Mouse (Mus musculus): Measurements from ENCODE around the gene Nab2.

Nab2 gene

DNA sequence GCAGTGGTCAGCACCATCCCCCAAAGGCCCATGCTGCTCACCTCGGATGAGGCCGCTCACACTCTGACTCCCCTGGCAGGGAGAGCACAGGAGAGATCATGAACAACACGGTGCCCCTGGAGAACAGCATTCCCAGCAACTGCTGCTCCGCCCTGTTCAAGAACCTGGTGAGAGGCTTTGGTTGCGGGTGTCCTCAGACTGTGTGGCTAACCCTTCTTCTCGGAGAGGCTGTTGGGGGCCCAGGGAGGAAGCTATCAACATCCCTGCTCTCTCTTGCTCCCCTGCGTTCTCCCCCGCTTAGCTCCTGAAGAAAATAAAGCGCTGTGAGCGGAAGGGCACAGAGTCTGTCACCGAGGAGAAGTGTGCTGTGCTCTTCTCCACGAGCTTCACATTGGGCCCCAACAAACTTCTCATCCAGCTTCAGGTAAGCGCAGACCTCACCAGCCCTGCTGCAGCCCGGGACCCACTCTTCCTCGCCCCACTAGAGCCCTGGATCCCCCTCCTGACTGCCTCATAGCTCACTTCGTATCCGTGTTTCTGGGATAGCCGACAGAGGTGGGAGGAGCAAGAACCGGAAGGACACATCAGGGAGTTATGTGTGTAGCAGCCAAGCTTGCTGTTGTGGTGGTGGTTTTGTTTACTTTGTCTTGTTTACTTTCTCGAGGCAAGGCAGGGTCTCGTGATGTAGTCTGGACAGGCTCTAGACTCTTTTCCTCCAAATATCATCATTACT lies 15.3 kb downstream of the Nab2 start:
- no peak for ATAC-seq (ENCODE audit: insufficient number of reproducible peaks, low FRiP score, low TSS enrichment)

DNA sequence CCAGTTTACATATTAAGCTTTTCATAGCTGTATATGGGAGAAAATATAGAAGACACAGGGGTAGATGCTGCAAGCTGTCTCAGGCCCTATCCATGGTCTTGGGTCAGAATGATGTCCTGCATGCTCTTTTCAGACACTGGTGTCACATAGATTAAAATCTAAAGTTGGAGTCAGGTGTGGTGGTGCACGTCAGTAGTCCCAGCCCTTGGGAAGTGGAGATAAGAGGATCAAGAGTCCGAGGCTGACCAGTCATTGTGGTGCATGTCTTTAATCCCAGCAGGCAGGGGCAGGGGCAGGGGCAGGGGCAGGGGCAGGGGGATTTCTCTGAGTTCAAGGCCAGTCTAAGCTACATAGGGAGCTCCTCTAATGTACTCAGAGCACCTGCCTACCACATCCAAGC lies 22.6 kb downstream of the Nab2 start:
- no peak for ATAC-seq (ENCODE audit: insufficient number of reproducible peaks, low FRiP score, low TSS enrichment)

DNA sequence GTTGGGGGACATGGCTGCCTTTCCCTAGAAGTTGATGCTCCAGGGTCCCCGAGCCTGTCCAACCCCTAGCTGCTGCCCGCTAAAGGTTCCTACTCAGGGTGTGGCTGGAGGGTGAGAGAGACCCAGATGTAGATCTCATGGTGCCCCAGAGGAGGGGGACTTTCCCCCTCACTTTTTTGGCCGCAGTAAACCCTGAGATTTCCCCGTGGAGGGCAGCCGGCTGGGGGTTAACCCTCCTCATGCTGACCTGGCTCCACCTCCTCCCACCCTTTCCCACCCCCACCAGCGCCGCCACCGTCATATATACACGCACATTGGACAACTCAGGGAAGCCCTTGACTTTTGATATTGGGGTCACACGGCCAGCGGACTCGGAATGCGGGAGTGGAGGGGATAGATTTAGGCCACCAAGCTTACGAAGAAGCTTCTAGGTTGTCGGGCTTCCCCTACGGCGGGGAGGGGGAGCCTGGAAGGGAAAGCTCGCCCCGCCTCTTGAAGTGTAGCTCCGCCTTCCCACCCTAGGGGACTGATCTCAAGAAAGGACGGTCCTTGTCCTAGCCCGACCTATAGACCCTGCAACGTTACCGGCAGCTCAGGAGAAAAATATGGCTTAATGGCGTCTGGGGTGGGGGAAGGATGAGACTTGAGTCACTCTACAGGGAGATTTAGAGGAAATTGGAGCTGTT lies 24.7 kb downstream of the Nab2 start:
- ATAC-seq (ENCODE audit: insufficient number of reproducible peaks, low FRiP score, low TSS enrichment), result no peak

DNA sequence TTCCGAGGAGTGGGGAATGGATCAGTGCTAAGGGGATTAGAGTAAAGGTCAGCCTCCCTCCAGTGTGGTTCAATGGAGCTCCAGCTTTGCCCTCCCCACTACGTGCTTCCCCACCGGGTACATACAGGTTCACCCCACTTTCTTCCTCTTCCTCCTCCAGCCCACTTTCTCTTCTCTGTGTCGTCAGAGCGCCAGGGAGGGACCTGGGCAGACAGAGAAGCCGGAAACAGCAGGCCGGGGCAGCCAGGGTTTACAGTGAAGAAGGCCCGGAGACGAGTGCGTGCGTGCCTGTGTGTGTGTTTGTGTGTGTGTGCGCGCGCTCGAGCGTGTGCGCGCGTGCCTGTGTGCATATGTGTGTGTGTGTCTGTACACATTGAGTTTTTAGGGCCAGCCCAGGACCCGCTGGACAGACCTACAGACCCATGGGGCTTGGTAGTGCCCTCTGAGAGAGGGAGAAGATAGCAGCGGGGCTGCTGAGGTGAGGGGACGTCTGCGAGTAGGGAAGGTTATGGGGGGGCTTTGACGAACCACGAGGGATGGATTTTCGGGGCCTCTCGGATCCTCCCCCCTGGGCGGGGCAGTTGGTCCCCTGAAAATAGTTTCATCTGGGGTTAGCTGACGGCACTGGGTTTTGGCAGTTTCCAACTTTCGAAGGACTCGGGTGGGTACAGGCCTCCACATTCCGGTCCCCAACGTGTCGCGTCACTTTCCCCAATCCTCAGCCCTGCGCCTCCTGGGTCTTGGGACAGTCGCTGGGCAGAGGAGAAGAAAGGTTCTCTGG lies 25.4 kb downstream of the Nab2 start, which contains the start of gene Stat6:
Gene Stat6 (plus strand): TSS at position 215 of the 781 bp plus-strand sequence.
- peak; percentile 23; the same call in 1 of the 2 replicates for ATAC-seq (ENCODE audit: insufficient number of reproducible peaks, low FRiP score, low TSS enrichment)

DNA sequence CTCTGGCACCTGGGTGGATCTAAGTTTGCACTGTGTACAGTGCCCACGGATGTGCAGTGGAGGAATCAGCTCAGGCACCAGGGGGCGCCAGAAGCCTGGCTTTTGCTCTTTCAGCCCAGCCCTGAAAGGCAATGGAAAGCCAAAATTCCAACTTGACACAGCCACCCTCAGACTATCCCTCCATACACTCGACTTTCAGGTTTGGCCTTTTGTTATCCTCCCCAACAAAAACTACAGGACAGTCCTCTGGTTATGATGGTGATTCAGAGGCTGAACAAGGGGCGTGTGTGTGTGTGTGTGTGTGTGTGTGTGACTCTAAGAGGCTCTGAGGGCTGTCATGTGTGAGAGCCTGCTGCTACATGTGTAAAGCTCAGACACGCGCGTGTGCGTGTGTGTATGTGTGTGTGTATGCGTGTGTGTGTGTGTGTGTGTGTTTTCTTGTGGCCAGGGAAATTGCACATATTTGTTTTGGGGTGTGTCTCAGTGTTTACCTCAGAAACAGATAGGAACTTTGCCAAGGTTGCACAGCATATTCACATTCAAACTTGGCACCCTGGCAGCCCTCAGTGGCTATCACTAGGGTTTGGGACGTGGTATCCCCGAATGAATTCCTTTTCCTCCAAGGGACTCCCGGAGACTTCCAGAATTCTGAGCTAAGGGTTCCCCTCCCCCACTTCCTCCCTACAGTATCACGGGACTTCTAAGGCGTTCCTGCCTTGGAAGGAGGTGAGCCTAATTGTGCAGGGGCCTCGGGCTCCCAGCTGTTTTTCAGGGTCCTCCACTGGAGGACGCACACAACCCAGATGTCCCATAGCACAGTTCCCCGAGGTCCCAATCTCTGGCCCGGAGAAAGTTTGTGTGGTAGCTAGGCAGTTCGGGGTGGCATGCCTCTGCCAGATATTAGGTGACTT lies 26.3 kb downstream of the Nab2 start:
- peak; percentile 75 for ATAC-seq (ENCODE audit: insufficient number of reproducible peaks, low FRiP score, low TSS enrichment)

DNA sequence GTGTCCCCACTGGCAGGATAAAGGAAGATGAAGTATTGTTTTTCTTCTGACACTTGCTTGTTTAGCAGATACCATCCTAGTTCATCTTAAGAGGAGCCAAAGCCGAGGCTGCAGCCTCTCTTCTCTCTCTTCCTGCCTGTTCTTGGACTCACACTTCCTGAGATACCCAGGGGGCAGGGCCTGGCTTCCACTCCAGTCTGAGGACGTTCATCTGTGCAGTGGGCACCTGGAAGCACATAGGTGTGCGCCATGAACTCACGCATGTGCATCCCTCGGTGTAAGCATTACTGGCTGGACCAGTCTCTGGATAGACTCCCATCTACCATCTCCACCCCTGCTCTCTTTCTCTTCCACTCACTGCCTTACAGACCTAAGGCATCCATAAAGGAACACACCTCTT lies 27.9 kb downstream of the Nab2 start:
- ATAC-seq (ENCODE audit: insufficient number of reproducible peaks, low FRiP score, low TSS enrichment), result no peak

DNA sequence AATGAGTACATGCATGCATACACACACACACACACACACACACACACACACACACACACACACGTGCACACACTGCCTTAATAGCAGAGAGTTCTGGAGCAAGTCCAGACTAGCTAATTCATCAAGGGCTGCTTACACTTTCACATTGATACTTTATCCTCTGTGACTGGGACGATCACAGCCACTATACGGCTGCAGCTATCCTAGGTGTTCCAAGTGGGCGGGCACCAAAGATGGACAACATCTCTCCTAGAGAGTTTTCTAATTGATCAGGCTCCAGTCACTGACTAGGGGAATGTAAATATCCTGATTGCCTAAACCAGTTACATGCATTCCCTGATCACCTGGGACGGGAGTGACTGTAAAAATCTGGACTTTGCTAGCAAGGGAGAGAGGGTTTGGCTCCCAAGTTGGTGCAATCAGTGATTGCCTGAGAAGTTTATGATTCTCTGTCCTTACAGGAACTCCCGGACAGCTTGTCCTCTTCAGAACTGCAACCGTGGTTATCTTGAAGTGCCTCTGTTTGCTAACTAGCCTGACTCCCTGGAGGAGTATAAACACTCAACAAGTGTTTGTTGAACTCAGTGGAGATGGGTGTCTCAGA lies 35.6 kb downstream of the Nab2 start:
- no peak for ATAC-seq (ENCODE audit: insufficient number of reproducible peaks, low FRiP score, low TSS enrichment)

DNA sequence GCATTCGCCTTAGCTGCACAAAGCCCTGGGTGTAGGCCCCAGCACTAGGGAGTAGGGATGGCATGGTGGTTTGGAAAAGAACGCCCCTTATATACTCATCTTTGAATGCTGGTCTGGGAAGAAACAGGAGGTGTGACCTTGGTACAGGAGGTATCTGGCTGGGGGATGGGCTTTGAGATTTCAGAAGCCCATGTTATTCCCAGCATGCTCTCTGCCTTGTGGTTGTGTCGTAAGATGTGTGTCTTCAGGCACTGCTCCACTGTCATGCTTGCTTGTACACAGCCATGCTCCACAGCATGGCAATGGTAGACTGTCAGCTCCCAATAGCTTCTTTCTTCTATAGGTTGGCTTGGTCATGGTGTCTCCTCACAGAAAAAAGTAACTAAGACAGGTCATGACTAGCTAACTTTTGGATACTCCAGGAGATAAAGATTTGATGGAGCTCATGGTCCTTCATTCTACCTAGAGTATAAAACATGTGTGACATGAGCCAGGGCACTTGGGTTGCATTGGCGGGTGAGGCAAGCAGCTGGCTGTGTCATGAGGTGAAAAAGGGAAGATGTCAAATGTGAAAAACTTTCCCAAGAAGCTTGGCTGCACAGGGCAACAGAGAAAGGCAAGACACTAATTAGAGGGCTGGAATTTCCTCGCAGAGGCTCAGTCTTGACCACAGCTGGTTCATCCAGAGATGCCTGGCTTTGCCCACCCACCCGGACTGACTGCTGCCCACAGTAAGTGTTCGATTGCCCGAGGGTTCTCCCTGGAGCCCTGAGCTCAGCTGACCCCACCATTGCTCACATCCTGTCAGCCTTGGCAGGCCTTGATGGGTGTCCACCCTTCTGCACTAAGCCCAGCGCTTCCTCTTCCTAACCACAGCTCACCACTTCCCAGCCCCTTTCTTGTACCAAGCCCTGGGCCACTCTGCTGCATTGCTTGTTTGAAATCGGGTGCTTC lies 36.8 kb downstream of the Nab2 start:
- ATAC-seq (ENCODE audit: insufficient number of reproducible peaks, low FRiP score, low TSS enrichment), result no peak

DNA sequence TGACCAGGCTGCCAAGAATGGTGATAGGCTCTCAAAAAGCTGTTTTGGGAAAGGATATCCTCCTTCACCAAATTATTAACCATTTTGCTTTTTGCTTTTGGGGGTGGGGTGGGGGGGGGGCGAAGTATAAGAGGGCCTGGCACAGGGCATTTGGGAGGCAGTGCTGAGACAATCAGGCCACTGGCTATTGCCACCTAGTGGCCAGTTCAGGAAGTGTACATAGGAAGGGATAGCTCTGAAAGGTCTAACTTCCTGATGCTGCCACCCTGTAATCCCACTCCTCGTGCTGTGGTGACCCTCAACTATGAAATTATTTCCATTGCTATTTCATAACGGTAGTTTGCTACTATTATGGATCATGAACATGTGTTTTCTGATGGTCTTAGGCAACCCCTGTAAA lies 41.9 kb downstream of the Nab2 start:
- ATAC-seq (ENCODE audit: insufficient number of reproducible peaks, low FRiP score, low TSS enrichment), result no peak

DNA sequence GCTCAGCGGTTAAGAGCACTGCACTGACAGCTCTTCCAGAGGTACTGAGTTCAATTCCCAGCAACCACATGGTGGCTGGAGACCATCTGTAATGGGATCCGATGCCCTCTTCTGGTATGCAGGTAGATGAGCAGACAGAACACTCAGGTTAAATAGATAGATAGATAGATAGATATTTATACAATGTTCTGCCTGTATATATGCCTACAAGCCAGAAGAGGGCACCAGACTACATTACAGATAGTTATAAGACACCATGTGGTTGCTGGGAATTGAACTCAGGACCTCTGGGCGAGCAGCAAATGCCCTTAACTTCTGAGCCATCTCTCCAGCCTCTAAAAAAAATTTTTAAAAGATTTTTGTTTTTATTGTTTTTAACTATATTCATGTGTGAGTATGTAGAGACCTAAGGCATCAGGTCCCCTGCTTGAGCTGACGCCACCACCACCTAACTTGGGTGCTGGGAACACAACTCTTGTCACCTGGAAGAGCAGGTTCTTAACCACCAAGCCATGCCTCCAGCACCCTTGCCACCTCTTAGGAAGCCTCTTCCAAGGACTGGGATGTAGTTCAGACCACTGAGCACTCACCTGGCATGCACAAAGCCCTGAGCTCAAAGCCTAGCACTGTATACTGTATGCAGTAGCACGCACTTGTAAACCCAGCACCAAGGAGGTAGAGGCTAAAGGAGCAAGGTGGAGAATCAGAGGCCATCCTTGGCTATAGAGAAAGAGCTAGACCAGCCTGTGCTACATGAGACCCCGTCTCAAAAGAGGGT lies 44.7 kb downstream of the Nab2 start:
- ATAC-seq (ENCODE audit: insufficient number of reproducible peaks, low FRiP score, low TSS enrichment), result no peak

DNA sequence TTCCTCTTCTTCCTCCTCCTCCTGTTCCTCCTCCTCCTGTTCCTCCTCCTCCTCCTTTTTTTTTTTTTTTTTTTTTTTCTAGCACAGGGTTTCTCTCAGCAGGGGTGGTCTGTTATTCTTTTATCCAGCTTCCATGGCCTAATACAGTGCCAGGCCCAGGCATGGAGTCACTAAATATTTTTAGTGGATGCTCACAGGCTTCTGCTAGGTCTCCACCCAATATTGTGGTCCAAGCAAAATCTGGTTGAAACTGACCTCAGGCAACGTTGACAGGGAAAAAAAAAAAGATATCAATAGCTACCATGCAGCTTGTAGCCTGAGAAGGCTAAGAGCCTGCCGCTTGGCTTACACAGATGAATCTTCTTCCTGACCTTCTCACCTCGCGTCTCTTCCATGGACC lies 45.7 kb downstream of the Nab2 start:
- ATAC-seq (ENCODE audit: insufficient number of reproducible peaks, low FRiP score, low TSS enrichment), result no peak

DNA sequence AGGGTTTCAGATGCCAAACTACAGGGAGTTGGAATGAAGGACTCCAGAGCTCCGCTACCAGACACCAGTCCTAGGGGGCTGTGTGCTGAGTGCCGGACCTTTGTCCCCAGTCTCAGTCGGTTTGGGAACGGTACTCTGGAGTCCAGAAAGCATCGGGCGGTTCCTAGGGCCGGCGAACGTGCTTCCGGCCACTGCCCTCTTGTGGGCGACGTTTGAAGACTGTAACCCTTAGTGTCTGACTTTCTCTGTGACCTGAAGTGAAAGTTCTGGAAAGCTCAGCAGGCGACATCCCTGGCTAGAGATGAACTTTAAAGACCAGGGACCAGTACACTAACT lies 46.3 kb downstream of the Nab2 start:
- ATAC-seq (ENCODE audit: insufficient number of reproducible peaks, low FRiP score, low TSS enrichment), result peak; percentile 4; the same call in 1 of the 2 replicates

DNA sequence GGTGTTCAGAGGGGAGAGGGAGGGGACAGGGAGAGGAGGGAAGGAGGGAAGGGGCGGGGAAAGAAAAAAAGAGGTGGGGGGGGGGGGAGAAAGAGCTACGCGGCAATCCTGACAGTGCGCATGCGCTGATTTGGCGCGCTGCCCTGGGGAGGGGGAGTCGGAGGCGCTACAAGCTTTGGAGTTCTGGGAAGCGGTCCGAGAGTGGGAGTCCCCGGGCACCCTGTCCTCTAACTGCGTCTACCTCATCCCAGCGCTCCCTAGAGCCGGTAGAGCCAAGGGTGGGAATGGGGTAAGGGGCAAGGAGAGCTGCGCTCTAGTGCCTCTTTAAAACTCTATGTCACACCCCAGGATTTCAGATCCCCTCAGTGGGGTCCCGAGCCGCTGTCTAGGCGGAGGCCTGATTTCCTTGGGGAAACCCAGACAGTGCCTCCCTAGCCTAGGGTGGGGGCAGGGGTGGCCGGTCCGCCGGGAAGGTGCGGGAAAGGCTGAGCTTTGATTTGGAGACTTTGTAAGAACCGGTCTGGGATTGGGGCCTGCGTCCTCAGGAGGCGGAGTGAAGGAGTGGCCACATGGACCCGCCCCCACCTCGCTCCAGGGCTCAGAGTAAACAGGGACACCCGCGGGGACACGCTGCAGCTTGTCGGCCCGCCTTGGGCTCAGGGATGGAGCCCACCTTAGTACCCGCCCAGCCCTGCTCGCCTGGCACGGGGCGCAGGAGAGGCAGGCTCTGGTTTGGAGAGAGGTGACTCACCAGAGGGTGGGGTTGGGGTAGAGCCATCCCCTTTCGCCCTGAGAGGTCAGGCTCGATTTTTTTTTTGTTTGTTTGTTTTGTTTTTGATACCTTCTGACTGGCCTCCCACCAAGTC lies 46.9 kb downstream of the Nab2 start:
- ATAC-seq (ENCODE audit: insufficient number of reproducible peaks, low FRiP score, low TSS enrichment), result peak; percentile 79

DNA sequence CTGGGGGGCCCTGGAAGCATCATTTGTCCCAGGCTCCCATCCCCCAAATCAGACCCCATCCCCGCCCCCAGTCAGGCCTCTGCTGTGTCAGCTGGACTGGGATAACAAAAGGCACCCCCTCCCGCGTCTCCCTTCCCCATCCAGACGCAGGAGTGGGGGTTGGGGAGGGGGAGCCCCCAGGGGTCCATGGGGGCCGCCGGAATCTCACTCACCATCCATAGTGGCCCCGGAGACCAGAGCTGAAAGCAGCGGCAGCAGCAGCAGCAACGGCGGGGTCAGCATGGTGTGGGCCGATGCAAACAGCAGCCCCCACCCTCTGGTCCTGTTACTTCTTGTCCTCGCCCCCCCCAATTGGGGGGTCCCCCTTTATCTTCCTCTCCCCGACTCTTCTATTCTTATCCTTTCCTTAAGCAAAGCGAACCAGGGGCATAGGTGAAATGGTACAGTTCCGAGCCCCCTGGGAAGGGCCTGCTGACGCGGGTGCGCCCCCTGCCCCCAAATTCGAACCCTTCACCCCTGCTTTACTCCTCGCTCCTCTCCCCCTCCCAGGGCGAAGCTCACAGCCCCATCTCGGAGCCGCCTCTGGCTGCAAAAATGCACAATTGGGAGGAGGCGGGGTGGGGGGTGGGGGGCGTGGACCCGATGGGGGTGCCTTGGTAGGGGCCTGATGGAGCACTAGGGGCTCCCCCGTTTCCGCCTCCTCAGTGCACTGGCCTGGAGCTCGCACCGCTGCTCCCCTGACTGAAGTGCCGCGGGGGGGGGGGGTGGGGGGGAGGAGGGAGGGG lies 47.8 kb downstream of the Nab2 start, which contains the start of gene Lrp1:
Gene Lrp1 (minus strand): TSS at position 743 of the 785 bp plus-strand sequence.
- no peak for ATAC-seq (ENCODE audit: insufficient number of reproducible peaks, low FRiP score, low TSS enrichment)

DNA sequence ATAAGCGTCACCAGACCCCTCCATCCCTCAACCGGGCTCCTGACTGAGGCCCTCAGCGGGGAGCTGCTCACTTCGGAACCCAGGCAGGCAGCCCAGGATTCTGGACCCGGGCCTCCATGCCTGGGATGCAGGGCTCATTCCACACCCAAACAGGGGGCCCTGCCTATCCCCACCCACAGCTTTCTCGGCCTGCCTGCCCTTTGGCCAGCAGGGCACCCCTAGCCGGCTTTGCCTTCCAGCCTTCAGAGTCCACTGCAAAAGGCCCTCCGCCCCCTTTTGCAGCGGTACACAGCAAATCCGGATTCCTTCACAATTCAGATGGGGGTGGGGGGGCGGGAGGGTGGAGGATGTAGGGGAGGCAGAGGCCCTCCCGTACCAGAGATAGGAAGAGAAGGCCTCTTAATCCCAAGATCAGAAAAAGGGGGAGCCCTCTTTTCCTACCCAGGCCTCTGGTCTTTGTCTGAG lies 48.4 kb downstream of the Nab2 start:
- no peak for ATAC-seq (ENCODE audit: insufficient number of reproducible peaks, low FRiP score, low TSS enrichment)

DNA sequence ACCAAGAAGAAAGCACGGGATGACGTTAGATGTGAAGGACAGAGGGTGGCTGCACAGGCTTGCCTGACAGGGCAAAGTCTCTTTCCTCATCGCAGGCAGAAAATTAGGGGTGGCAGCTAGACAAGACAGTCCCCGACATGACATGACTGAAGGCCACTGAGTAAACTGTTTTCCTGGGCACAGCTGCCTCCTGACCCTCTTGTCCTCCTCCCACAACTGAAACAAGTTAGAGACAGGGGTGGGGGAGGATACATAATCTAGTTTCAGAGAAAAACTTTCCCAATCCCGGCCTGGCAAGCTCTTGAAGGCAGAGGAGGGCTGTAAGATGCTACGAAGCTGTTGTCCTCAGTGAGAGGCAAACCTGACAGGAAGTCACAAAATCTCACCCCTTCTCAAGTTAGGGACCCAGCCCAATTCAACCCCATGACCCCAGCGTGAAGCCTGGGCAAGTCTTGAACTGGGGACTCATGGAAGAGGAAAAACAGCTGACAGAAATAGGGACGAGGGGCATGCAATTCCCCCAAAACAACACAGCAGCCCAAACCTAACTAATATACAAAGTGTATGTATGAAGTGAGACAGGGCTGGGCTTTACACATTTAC lies 49.1 kb downstream of the Nab2 start:
- ATAC-seq (ENCODE audit: insufficient number of reproducible peaks, low FRiP score, low TSS enrichment), result no peak
